Mouse (Mus musculus) bone marrow macrophage, adult 2 months (primary cell): ENCODE results near the gene Thsd4.

Experiments
- CTCF ChIP-seq: IDR thresholded peaks from 2 replicates; pipeline ENCODE4 v1.5.1; 2012; ENCODE audit warnings: low read depth, mild to moderate bottlenecking, low read length, moderate library complexity
- POLR2A ChIP-seq: IDR thresholded peaks from 2 replicates; pipeline ENCODE4 v1.6.1; 2012; ENCODE audit warnings: mild to moderate bottlenecking, low read depth, low read length, borderline replicate concordance

DNA sequence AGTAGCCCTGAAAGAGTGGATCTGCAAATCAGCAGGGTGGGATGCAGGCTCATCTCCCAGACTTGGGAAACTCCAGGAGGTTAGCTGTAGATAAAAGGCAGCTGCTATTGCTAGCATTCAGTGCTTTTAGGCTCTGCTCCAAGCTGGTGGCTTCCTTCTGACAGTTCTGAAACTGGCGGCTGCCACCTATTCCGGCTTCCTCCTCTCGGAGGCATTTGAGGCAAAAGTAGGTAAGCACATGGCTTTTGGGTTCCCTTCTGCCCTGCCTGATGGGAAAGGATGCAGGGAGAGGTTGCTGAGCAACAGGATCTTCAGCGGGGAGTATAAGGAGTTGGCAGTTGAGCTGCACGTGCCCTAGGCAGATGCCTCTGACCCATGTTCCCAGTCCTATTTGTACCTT lies 65.2 kb downstream of the Thsd4 start:
- no peak for TF ChIP-seq CTCF
- no peak for TF ChIP-seq POLR2A
